Mouse (Mus musculus): Measurements from ENCODE around the gene Lamb1.

DNA sequence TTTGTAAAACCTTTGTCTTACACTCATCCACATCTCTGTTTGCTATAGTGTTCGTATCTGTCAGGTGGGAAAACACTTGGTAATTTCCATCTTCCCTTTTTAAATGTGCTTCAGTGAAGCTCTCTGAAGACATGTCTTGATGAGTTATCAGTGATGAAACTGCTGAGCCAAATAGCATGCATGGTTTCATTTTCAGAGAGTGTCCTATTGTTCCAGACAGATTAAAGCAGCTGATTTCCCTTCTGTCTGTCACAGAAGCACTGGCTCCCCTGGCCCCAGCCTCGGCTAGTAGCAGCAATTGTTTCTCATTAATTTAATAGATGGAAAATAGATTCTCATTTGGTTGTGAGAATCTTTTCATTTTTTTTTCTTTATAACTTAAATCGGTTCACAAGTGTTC, 25.9 kb downstream of the Lamb1 start:
- TF ChIP-seq CTCF (IDR thresholded peaks at IDR 0.05; ENCODE audit: low read depth, low read length) (no peak), GATA1 (IDR thresholded peaks at IDR 0.05; ENCODE audit: borderline replicate concordance, low read length) (no peak), POLR2AphosphoS5 (IDR thresholded peaks at IDR 0.05; ENCODE audit: insufficient replicate concordance, low read depth, low read length) (no peak), TAL1 (conservative IDR thresholded peaks at IDR 0.05; ENCODE audit: low read depth, low read length) (no peak), GATA2 (IDR thresholded peaks at IDR 0.05; ENCODE audit: borderline replicate concordance, low read depth, low read length) (no peak)
